Comparison of ENCODE assay signal across 22 mouse cellular contexts in the genomic region with DNA sequence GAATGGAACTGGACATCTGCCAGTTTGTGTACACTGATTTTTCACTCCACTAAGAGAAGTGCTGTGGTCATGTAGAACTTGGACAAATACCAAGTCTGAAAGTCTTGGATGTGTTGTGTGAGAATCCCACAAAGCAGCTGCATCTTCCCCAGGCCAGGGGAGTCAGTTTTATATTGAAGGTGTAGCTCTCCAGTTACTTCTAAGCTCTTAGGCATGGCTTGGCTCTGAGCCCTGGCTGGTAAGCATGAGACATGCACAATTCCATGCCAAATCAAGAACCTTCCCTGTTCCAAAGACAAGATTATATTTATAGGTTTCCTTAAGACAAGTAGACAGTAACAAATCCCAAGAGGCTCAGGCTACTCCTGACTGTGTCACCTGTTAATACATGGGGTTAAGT. TPM values are rescaled to one million over a fixed set of nuclear protein-coding genes. Genes with fewer than 3 reads are reported as not detected.
DNase-seq lines count a peak whose midpoint lies in the region; ATAC-seq and TF ChIP-seq lines count a peak whose summit lies in the region.
"Had no signal": no experiment of that assay in that cellular context is flagged by ENCODE, and none has a peak within 500 bp of the region (broad histone marks: within the 10 kb centered on the region; RNA-seq: fewer than 3 reads in every experiment).

No protein-coding gene starts in this region.

- peaks cover 14% of the 10 kb centered on the region for H3K4me1 ChIP-seq in limb, embryonic 14.5 days (ENCODE audit: control insufficient read depth, insufficient read depth, low read length)
- H3K4me1 ChIP-seq in limb, embryonic 10.5 days = peaks cover 18% of the 10 kb centered on the region
- H3K4me1 ChIP-seq in bone marrow macrophage, adult 2 months (ENCODE audit: control insufficient read depth, insufficient read depth, low read length) = peaks cover 29% of the 10 kb centered on the region
- peaks cover 18% of the 10 kb centered on the region for H3K4me1 ChIP-seq in liver, embryonic 12.5 days

- no peak overlapping the region for H3K9ac ChIP-seq in limb, embryonic 14.5 days (ENCODE audit: low read depth, low read length, severe bottlenecking)
- no peak overlapping the region for H3K9ac ChIP-seq in liver, embryonic 12.5 days
- H3K9ac ChIP-seq: embryonic facial prominence, embryonic 12.5 days; hindbrain, embryonic 14.5 days; liver, embryonic 13.5 days; stomach, embryonic 15.5 days had no signal

- H3K27ac ChIP-seq in limb, embryonic 14.5 days (replicated peaks; ENCODE audit: low read depth, low read length) = no peak overlapping the region
- no peak overlapping the region for H3K27ac ChIP-seq in limb, embryonic 10.5 days
- peak overlapping the region; percentile 29; the same call in 1 of the 2 replicates for H3K27ac ChIP-seq in bone marrow macrophage, adult 2 months (ENCODE audit: insufficient read depth, low read depth, low read length)
- peak overlapping the region; percentile 59 for H3K27ac ChIP-seq in macrophage
- H3K27ac ChIP-seq in liver, embryonic 12.5 days = no peak overlapping the region
- H3K27ac ChIP-seq: embryonic facial prominence, embryonic 12.5 days; hindbrain, embryonic 14.5 days; liver, embryonic 13.5 days; stomach, embryonic 15.5 days had no signal

- H3K9me3 ChIP-seq in limb, embryonic 14.5 days (ENCODE audit: control insufficient read depth, low read length) = no peaks in the 10 kb centered on the region
- no peaks in the 10 kb centered on the region for H3K9me3 ChIP-seq in limb, embryonic 10.5 days (replicated peaks)
- H3K9me3 ChIP-seq in liver, embryonic 12.5 days (replicated peaks) = no peaks in the 10 kb centered on the region
- H3K9me3 ChIP-seq: embryonic facial prominence, embryonic 12.5 days; G1E; liver, embryonic 13.5 days; stomach, embryonic 15.5 days had no signal

- TF ChIP-seq CTCF in bone marrow macrophage, adult 2 months (IDR thresholded peaks at IDR 0.05; ENCODE audit: low read depth, low read length) = no peak

- ATAC-seq in limb, embryonic 14.5 days (ENCODE audit: low FRiP score, low read depth) = no peak
- no peak for ATAC-seq in liver, embryonic 12.5 days
- ATAC-seq: intestine, postnatal 0 days had no signal

- no peak overlapping the region for H3K4me3 ChIP-seq in limb, embryonic 14.5 days (replicated peaks; ENCODE audit: low read length)
- no peak overlapping the region for H3K4me3 ChIP-seq in limb, embryonic 10.5 days
- no peak overlapping the region for H3K4me3 ChIP-seq in bone marrow macrophage, adult 2 months (ENCODE audit: insufficient read depth, low read length)
- H3K4me3 ChIP-seq in macrophage (ENCODE audit: inconsistent target) = no peak overlapping the region
- H3K4me3 ChIP-seq in liver, embryonic 12.5 days = no peak overlapping the region
- H3K4me3 ChIP-seq: embryonic facial prominence, embryonic 12.5 days; liver, embryonic 13.5 days; stomach, embryonic 15.5 days had no signal

- peak; percentile 13 for DNase-seq in cerebellum, adult 11-12 months
- DNase-seq in cerebellum, adult 11 months = no peak
- peak; percentile 9 for DNase-seq in limb, embryonic 14.5 days (ENCODE audit: low spot score)
- no peak for DNase-seq in limb, embryonic 10.5 days (ENCODE audit: low spot score)
- DNase-seq in layer of hippocampus, postnatal 10 days (ENCODE audit: low spot score in 2 of 2) = no peak
- DNase-seq: liver, embryonic 13.5 days; lung, postnatal 10 days; thymus, postnatal 25 days had no signal

- H3K27me3 ChIP-seq in limb, embryonic 14.5 days (ENCODE audit: control insufficient read depth, insufficient read depth, low read length) = no peaks in the 10 kb centered on the region
- no peaks in the 10 kb centered on the region for H3K27me3 ChIP-seq in limb, embryonic 10.5 days (ENCODE audit: low read depth, poor library complexity, severe bottlenecking)
- H3K27me3 ChIP-seq in liver, embryonic 12.5 days (replicated peaks) = no peaks in the 10 kb centered on the region
- H3K27me3 ChIP-seq: embryonic facial prominence, embryonic 12.5 days; liver, embryonic 13.5 days; stomach, embryonic 15.5 days had no signal

- no peak for TF ChIP-seq POLR2A in limb, embryonic 14.5 days (IDR thresholded peaks at IDR 0.05; ENCODE audit: borderline replicate concordance, extremely low read depth, insufficient read depth, insufficient read length)
- no peak for TF ChIP-seq POLR2A in bone marrow macrophage, adult 2 months (IDR thresholded peaks at IDR 0.05; ENCODE audit: borderline replicate concordance, low read depth, low read length)

- peaks cover 67% of the 10 kb centered on the region for H3K79me2 ChIP-seq in macrophage (ENCODE audit: inconsistent target)

- no peak overlapping the region for H3K4me2 ChIP-seq in limb, embryonic 14.5 days (replicated peaks; ENCODE audit: low read depth, low read length, severe bottlenecking)
- no peak overlapping the region for H3K4me2 ChIP-seq in liver, embryonic 12.5 days
- H3K4me2 ChIP-seq: embryonic facial prominence, embryonic 12.5 days; hindbrain, embryonic 14.5 days; liver, embryonic 13.5 days; midbrain, embryonic 11.5 days; stomach, embryonic 15.5 days had no signal

- peaks cover 50% of the 10 kb centered on the region for H3K36me3 ChIP-seq in limb, embryonic 14.5 days (ENCODE audit: control insufficient read depth, insufficient read depth, low read length)
- peaks cover 70% of the 10 kb centered on the region for H3K36me3 ChIP-seq in limb, embryonic 10.5 days
- H3K36me3 ChIP-seq in macrophage (ENCODE audit: inconsistent target) = no peaks in the 10 kb centered on the region; the same call in 1 of the 2 replicates
- peaks cover 48% of the 10 kb centered on the region for H3K36me3 ChIP-seq in liver, embryonic 12.5 days

RNA-seq across cellular contexts. Expression of a gene that starts 6.5 kb away (rescaled TPM):
- polyA plus RNA-seq in limb, embryonic 14.5 days (2012; rRNA removed) = 0.63 and 0.86 TPM in 2 replicates
- polyA plus RNA-seq in limb, embryonic 14.5 days (2014; fragmentation: Nextera tagmentation; extraction: Ambion mirVana) = 0.70 and 2.0 TPM in 2 replicates
- polyA plus RNA-seq in limb, embryonic 10.5 days (2016; fragmentation: Nextera tagmentation; extraction: Ambion mirVana) = 1.1 and 1.5 TPM in 2 replicates
- polyA plus RNA-seq in bone marrow macrophage, adult 2 months (2012; ENCODE audit: insufficient read depth, insufficient read length, missing spikeins) = not detected in 2 replicates
- 1 to 10 TPM in 2 of 26 experiments, under 1 TPM in 2, not detected in 22; 0.88 to 1.4 (median 1.1) TPM for total RNA-seq in macrophage (2018; cell fraction: chromatin; rRNA removed)
- 1 to 10 TPM in 8 of 26 experiments, under 1 TPM in 16, not detected in 2; 0.17 to 1.7 (median 0.83) TPM for total RNA-seq in macrophage (2018; cell fraction: cytosol; rRNA removed)
- total RNA-seq in macrophage (2018; cell fraction: nucleus; rRNA removed) = 1 to 10 TPM in 2 of 26 experiments, under 1 TPM in 7, not detected in 17; 0.55 to 1.5 (median 0.75) TPM
- 0.47 TPM in 1 of 3 replicates, not detected in the others for polyA plus RNA-seq in macrophage (2018)
- 0.29 and 0.43 TPM in 2 replicates for polyA plus RNA-seq in liver, embryonic 12.5 days (2016; fragmentation: Nextera tagmentation; extraction: Ambion mirVana)
- total RNA-seq in layer of hippocampus, postnatal 10 days (2021) = 1 to 10 TPM; 1.2 to 1.3 TPM

RNA-seq across cellular contexts. Expression of a gene that starts 7.2 kb away (rescaled TPM):
- 41.4 and 41.6 TPM in 2 replicates for polyA plus RNA-seq in limb, embryonic 14.5 days (2012; rRNA removed)
- 127 and 137 TPM in 2 replicates for polyA plus RNA-seq in limb, embryonic 14.5 days (2014; fragmentation: Nextera tagmentation; extraction: Ambion mirVana)
- 82.7 and 106 TPM in 2 replicates for polyA plus RNA-seq in limb, embryonic 10.5 days (2016; fragmentation: Nextera tagmentation; extraction: Ambion mirVana)
- polyA plus RNA-seq in bone marrow macrophage, adult 2 months (2012; ENCODE audit: insufficient read depth, insufficient read length, missing spikeins) = 60.5 and 64.8 TPM in 2 replicates
- 10 to 100 TPM; 17.4 to 79.7 (median 28.8) TPM for total RNA-seq in macrophage (2018; cell fraction: chromatin; rRNA removed)
- total RNA-seq in macrophage (2018; cell fraction: cytosol; rRNA removed) = 100 to 1,000 TPM in 10 of 26 experiments, 10 to 100 TPM in 16; 38.8 to 182 (median 67.3) TPM
- total RNA-seq in macrophage (2018; cell fraction: nucleus; rRNA removed) = 100 to 1,000 TPM in 2 of 26 experiments, 10 to 100 TPM in 24; 35.5 to 134 (median 63.4) TPM
- 50.3 to 101 TPM (median 75.4 TPM) in 3 replicates for polyA plus RNA-seq in macrophage (2018)
- 38.0 and 38.7 TPM in 2 replicates for polyA plus RNA-seq in liver, embryonic 12.5 days (2016; fragmentation: Nextera tagmentation; extraction: Ambion mirVana)
- 100 to 1,000 TPM; 102 to 104 TPM for total RNA-seq in layer of hippocampus, postnatal 10 days (2021)

RNA-seq across cellular contexts. Expression of a gene that starts 23.9 kb away (rescaled TPM):
- 0.09 TPM in 1 of 2 replicates, not detected in the other for polyA plus RNA-seq in limb, embryonic 14.5 days (2012; rRNA removed)
- polyA plus RNA-seq in limb, embryonic 14.5 days (2014; fragmentation: Nextera tagmentation; extraction: Ambion mirVana) = not detected in 2 replicates
- not detected in 2 replicates for polyA plus RNA-seq in limb, embryonic 10.5 days (2016; fragmentation: Nextera tagmentation; extraction: Ambion mirVana)
- polyA plus RNA-seq in bone marrow macrophage, adult 2 months (2012; ENCODE audit: insufficient read depth, insufficient read length, missing spikeins) = not detected in 2 replicates
- total RNA-seq in macrophage (2018; cell fraction: chromatin; rRNA removed) = not detected
- not detected for total RNA-seq in macrophage (2018; cell fraction: cytosol; rRNA removed)
- under 1 TPM in 1 of 26 experiments, not detected in 25; 0.89 TPM for total RNA-seq in macrophage (2018; cell fraction: nucleus; rRNA removed)
- polyA plus RNA-seq in macrophage (2018) = not detected in 3 replicates
- not detected in 2 replicates for polyA plus RNA-seq in liver, embryonic 12.5 days (2016; fragmentation: Nextera tagmentation; extraction: Ambion mirVana)
- total RNA-seq in layer of hippocampus, postnatal 10 days (2021) = not detected
- total RNA-seq: G1E; layer of hippocampus, postnatal 14 days; left cerebral cortex, postnatal 25 days had no signal
- polyA plus RNA-seq: embryonic facial prominence, embryonic 12.5 days; forebrain, embryonic 11.5 days; G1E; gonadal fat pad, adult 2 months; heart, postnatal 0 days; hindbrain, embryonic 14.5 days; intestine, postnatal 0 days; liver, embryonic 13.5 days; midbrain, embryonic 11.5 days; stomach, embryonic 15.5 days had no signal

RNA-seq across cellular contexts. Expression of a gene that starts 31.3 kb away (rescaled TPM):
- not detected in 2 replicates for polyA plus RNA-seq in limb, embryonic 14.5 days (2012; rRNA removed)
- not detected in 2 replicates for polyA plus RNA-seq in limb, embryonic 14.5 days (2014; fragmentation: Nextera tagmentation; extraction: Ambion mirVana)
- polyA plus RNA-seq in limb, embryonic 10.5 days (2016; fragmentation: Nextera tagmentation; extraction: Ambion mirVana) = not detected in 2 replicates
- not detected in 2 replicates for polyA plus RNA-seq in bone marrow macrophage, adult 2 months (2012; ENCODE audit: insufficient read depth, insufficient read length, missing spikeins)
- 1 to 10 TPM in 1 of 26 experiments, not detected in 25; 3.8 TPM for total RNA-seq in macrophage (2018; cell fraction: chromatin; rRNA removed)
- total RNA-seq in macrophage (2018; cell fraction: cytosol; rRNA removed) = 1 to 10 TPM in 1 of 26 experiments, under 1 TPM in 6, not detected in 19; 0.10 to 2.6 (median 0.24) TPM
- total RNA-seq in macrophage (2018; cell fraction: nucleus; rRNA removed) = 10 to 100 TPM in 1 of 26 experiments, 1 to 10 TPM in 3, not detected in 22; 1.1 to 14.6 (median 3.2) TPM
- polyA plus RNA-seq in macrophage (2018) = not detected in 3 replicates
- not detected in 2 replicates for polyA plus RNA-seq in liver, embryonic 12.5 days (2016; fragmentation: Nextera tagmentation; extraction: Ambion mirVana)
- total RNA-seq in layer of hippocampus, postnatal 10 days (2021) = not detected
- total RNA-seq: G1E; layer of hippocampus, postnatal 14 days; left cerebral cortex, postnatal 25 days had no signal
- polyA plus RNA-seq: embryonic facial prominence, embryonic 12.5 days; forebrain, embryonic 11.5 days; G1E; gonadal fat pad, adult 2 months; heart, postnatal 0 days; hindbrain, embryonic 14.5 days; intestine, postnatal 0 days; liver, embryonic 13.5 days; midbrain, embryonic 11.5 days; stomach, embryonic 15.5 days had no signal

RNA-seq across cellular contexts. Expression of a gene that starts 38.3 kb away (rescaled TPM):
- not detected in 2 replicates for polyA plus RNA-seq in limb, embryonic 14.5 days (2012; rRNA removed)
- not detected in 2 replicates for polyA plus RNA-seq in limb, embryonic 14.5 days (2014; fragmentation: Nextera tagmentation; extraction: Ambion mirVana)
- not detected in 2 replicates for polyA plus RNA-seq in limb, embryonic 10.5 days (2016; fragmentation: Nextera tagmentation; extraction: Ambion mirVana)
- polyA plus RNA-seq in bone marrow macrophage, adult 2 months (2012; ENCODE audit: insufficient read depth, insufficient read length, missing spikeins) = not detected in 2 replicates
- total RNA-seq in macrophage (2018; cell fraction: chromatin; rRNA removed) = not detected
- total RNA-seq in macrophage (2018; cell fraction: cytosol; rRNA removed) = not detected
- total RNA-seq in macrophage (2018; cell fraction: nucleus; rRNA removed) = not detected
- polyA plus RNA-seq in macrophage (2018) = not detected in 3 replicates
- not detected in 2 replicates for polyA plus RNA-seq in liver, embryonic 12.5 days (2016; fragmentation: Nextera tagmentation; extraction: Ambion mirVana)
- not detected for total RNA-seq in layer of hippocampus, postnatal 10 days (2021)
- total RNA-seq: G1E; layer of hippocampus, postnatal 14 days; left cerebral cortex, postnatal 25 days had no signal
- polyA plus RNA-seq: embryonic facial prominence, embryonic 12.5 days; forebrain, embryonic 11.5 days; G1E; gonadal fat pad, adult 2 months; heart, postnatal 0 days; hindbrain, embryonic 14.5 days; intestine, postnatal 0 days; liver, embryonic 13.5 days; midbrain, embryonic 11.5 days; stomach, embryonic 15.5 days had no signal

Comparison
In these comparisons a context has a peak if more than half of its experiments do, and no peak if none do; other contexts are left out.
1. DNase-seq: peak in cerebellum, adult 11-12 months (single experiment) and limb, embryonic 14.5 days (single experiment); none in cerebellum, adult 11 months (single experiment), limb, embryonic 10.5 days (single experiment) and layer of hippocampus, postnatal 10 days (0 of 2).
2. H3K27ac ChIP-seq: peak in bone marrow macrophage, adult 2 months (single experiment) and macrophage (single experiment); none in limb, embryonic 14.5 days (single experiment), limb, embryonic 10.5 days (single experiment) and liver, embryonic 12.5 days (single experiment).